Mouse (Mus musculus) heart, embryonic 11.5 days (tissue): Measurements from ENCODE around the gene Cfap44. TPM values are rescaled to one million over a fixed set of nuclear protein-coding genes. Genes with fewer than 3 reads are reported as not detected.

Experiments
- ATAC-seq: fragments of 200-750 bp; cut with Nextera tagmentation; replicated peaks from 2 replicates; pipeline ENCODE4 v1.8.0; 2017; ENCODE audit warnings: moderate library complexity; ENCODE audit not compliant: insufficient number of reproducible peaks, low FRiP score, low TSS enrichment
- H3K27ac ChIP-seq: fragments of 300-500 bp; sonication (generic); 2 replicates; pipeline ENCODE4 v1.5.1; 2014; ENCODE audit warnings: mild to moderate bottlenecking, low read depth, low read length
- H3K27me3 ChIP-seq: fragments of 300-500 bp; sonication (generic); 2 replicates; pipeline ENCODE4 v1.6.1; 2014; ENCODE audit warnings: mild to moderate bottlenecking, low read length, mixed read lengths; ENCODE audit not compliant: control insufficient read depth, insufficient read depth
- H3K36me3 ChIP-seq: fragments of 300-500 bp; sonication (generic); 2 replicates; pipeline ENCODE4 v1.6.1; 2014; ENCODE audit warnings: mild to moderate bottlenecking, low read length, moderate library complexity, mixed read lengths; ENCODE audit not compliant: control insufficient read depth, insufficient read depth
- H3K4me1 ChIP-seq: fragments of 300-500 bp; sonication (generic); 2 replicates; pipeline ENCODE4 v1.6.1; 2014; ENCODE audit warnings: low read length; ENCODE audit not compliant: control insufficient read depth, insufficient read depth
- H3K4me2 ChIP-seq: fragments of 300-500 bp; sonication (generic); 2 replicates; pipeline ENCODE4 v1.6.1; 2014; ENCODE audit warnings: mild to moderate bottlenecking, moderate library complexity
- H3K4me3 ChIP-seq: fragments of 300-500 bp; sonication (generic); 2 replicates; pipeline ENCODE4 v1.5.1; 2014; ENCODE audit warnings: low read depth, low read length
- H3K9ac ChIP-seq: fragments of 300-500 bp; sonication (generic); 2 replicates; pipeline ENCODE4 v1.6.1; 2014; ENCODE audit warnings: mild to moderate bottlenecking, low read depth, low read length, moderate library complexity
- H3K9me3 ChIP-seq: fragments of 300-500 bp; sonication (generic); replicated peaks from 2 replicates; pipeline ENCODE4 v1.6.1; 2016; ENCODE audit warnings: low read length; ENCODE audit not compliant: control insufficient read depth
- WGBS: fragments of 180-500 bp; shearing (Covaris S2); extraction: QIAGEN DNeasy Blood & Tissue Kit; methylation state at CpG from one replicate; pipeline ENCODE4 v1.1.7; 2014; ENCODE audit not compliant: insufficient replicate concordance; 5-methylcytosine and 5-hydroxymethylcytosine counted together
- polyA plus RNA-seq: library from polyadenylated mRNA; unstranded; fragments of >200 nt; fragmentation: Nextera tagmentation; extraction: Ambion mirVana; gene quantifications from 2 replicates; pipeline ENCODE4 v1.2.1, GENCODE M21; 2014

The Cfap44 gene
- polyA plus RNA-seq, 1 experiment from 2014 or later: 0.37 TPM

GRCm38 (mm10) chr16:44457858-44458257, 63.3 kb downstream of the Cfap44 start:
- Histone ChIP-seq H3K4me3 (no peak overlapping the region), H3K9me3 (no peaks in the 10 kb centered on the region), H3K9ac (no peak overlapping the region), H3K4me1 (no peaks in the 10 kb centered on the region), H3K4me2 (no peak overlapping the region), H3K27ac (no peak overlapping the region), H3K36me3 (no peaks in the 10 kb centered on the region), H3K27me3 (no peaks in the 10 kb centered on the region)
- WGBS: 89% methylated on average over 2 of the region's 2 CpGs
- ATAC-seq: no peak

- Histone ChIP-seq H3K27ac (no peak overlapping the region), H3K4me1 (no peaks in the 10 kb centered on the region), H3K4me2 (no peak overlapping the region), H3K9ac (no peak overlapping the region), H3K4me3 (no peak overlapping the region), H3K9me3 (no peaks in the 10 kb centered on the region), H3K27me3 (no peaks in the 10 kb centered on the region), H3K36me3 (no peaks in the 10 kb centered on the region)
- 80% methylated on average over 2 of the region's 2 CpGs for WGBS
- no peak for ATAC-seq
Measured at GRCm38 (mm10) chr16:44458826-44459225, 64.2 kb downstream of the Cfap44 start.

- no peaks in the 10 kb centered on the region for H3K9me3 ChIP-seq
- no peaks in the 10 kb centered on the region for H3K27me3 ChIP-seq
- no peak overlapping the region for H3K27ac ChIP-seq
- no peak overlapping the region for H3K9ac ChIP-seq
- H3K4me3 ChIP-seq: no peak overlapping the region
- no peaks in the 10 kb centered on the region for H3K4me1 ChIP-seq
- 71% methylated on average over 5 of the region's 5 CpGs for WGBS
- H3K36me3 ChIP-seq: no peaks in the 10 kb centered on the region
- ATAC-seq: no peak
- H3K4me2 ChIP-seq: no peak overlapping the region
Measured at GRCm38 (mm10) chr16:44460922-44461321, 66.3 kb downstream of the Cfap44 start.

- WGBS: 80% methylated on average over 14 of the region's 14 CpGs
- no peaks in the 10 kb centered on the region for H3K9me3 ChIP-seq
- ATAC-seq: no peak
- H3K27me3 ChIP-seq: no peaks in the 10 kb centered on the region
- no peaks in the 10 kb centered on the region for H3K36me3 ChIP-seq
- H3K4me1 ChIP-seq: no peaks in the 10 kb centered on the region; the same call in 1 of the 2 replicates
- H3K9ac ChIP-seq: no peak overlapping the region
- H3K4me3 ChIP-seq: no peak overlapping the region
- no peak overlapping the region for H3K27ac ChIP-seq
- no peak overlapping the region for H3K4me2 ChIP-seq
Measured at GRCm38 (mm10) chr16:44475281-44475680, 80.7 kb downstream of the Cfap44 start.

- ATAC-seq: no peak
- Histone ChIP-seq H3K36me3 (no peaks in the 10 kb centered on the region), H3K27me3 (no peaks in the 10 kb centered on the region), H3K4me1 (no peaks in the 10 kb centered on the region; the same call in 1 of the 2 replicates), H3K4me2 (no peak overlapping the region), H3K9ac (no peak overlapping the region), H3K4me3 (no peak overlapping the region), H3K27ac (no peak overlapping the region), H3K9me3 (no peaks in the 10 kb centered on the region)
- 79% methylated on average over 11 of the region's 11 CpGs for WGBS
Measured at GRCm38 (mm10) chr16:44475682-44476375, 81.2 kb downstream of the Cfap44 start.

- H3K27ac ChIP-seq: no peak overlapping the region
- H3K9ac ChIP-seq: no peak overlapping the region
- H3K9me3 ChIP-seq: no peaks in the 10 kb centered on the region
- no peak for ATAC-seq
- H3K36me3 ChIP-seq: no peaks in the 10 kb centered on the region
- peak overlapping the region; percentile 45 for H3K4me2 ChIP-seq
- 23% methylated on average over 18 of the region's 18 CpGs for WGBS
- H3K27me3 ChIP-seq: no peaks in the 10 kb centered on the region
- no peak overlapping the region for H3K4me3 ChIP-seq
- H3K4me1 ChIP-seq: no peaks in the 10 kb centered on the region; the same call in 1 of the 2 replicates
Measured at GRCm38 (mm10) chr16:44478767-44479166, 84.2 kb downstream of the Cfap44 start.

GRCm38 (mm10) chr16:44479852-44480251, 85.3 kb downstream of the Cfap44 start:
- 85% methylated on average over 14 of the region's 14 CpGs for WGBS
- no peak overlapping the region for H3K4me2 ChIP-seq
- no peaks in the 10 kb centered on the region for H3K9me3 ChIP-seq
- no peak for ATAC-seq
- no peak overlapping the region for H3K9ac ChIP-seq
- H3K27me3 ChIP-seq: no peaks in the 10 kb centered on the region
- H3K27ac ChIP-seq: no peak overlapping the region
- no peak overlapping the region for H3K4me3 ChIP-seq
- H3K36me3 ChIP-seq: no peaks in the 10 kb centered on the region
- no peaks in the 10 kb centered on the region; the same call in 1 of the 2 replicates for H3K4me1 ChIP-seq

- Histone ChIP-seq H3K4me1 (no peaks in the 10 kb centered on the region; the same call in 1 of the 2 replicates), H3K27me3 (no peaks in the 10 kb centered on the region)
- 51% methylated on average over 7 of the region's 7 CpGs for WGBS
Measured at GRCm38 (mm10) chr16:44480616-44481015, 86.0 kb downstream of the Cfap44 start.

More at GRCm38 (mm10) chr16:44480616-44481015, 86.0 kb downstream of the Cfap44 start:
- H3K9me3 ChIP-seq: no peaks in the 10 kb centered on the region
- no peak overlapping the region for H3K9ac ChIP-seq
- no peak overlapping the region for H3K27ac ChIP-seq
- H3K4me3 ChIP-seq: no peak overlapping the region
- no peak overlapping the region for H3K4me2 ChIP-seq
- no peak for ATAC-seq
- no peaks in the 10 kb centered on the region for H3K36me3 ChIP-seq
